Mouse (Mus musculus) heart, adult 2 months (tissue): ENCODE results near the gene Tomm70a. TPM values are rescaled to one million over a fixed set of nuclear protein-coding genes. Genes with fewer than 3 reads are reported as not detected.

Experiments used
- DNase-seq, 2 experiments: peaks; one replicate each; pipeline ENCODE4 v3.0.0; 2021
- H3K27ac ChIP-seq: fragments of 200-600 bp; 2 replicates; pipeline ENCODE4 v1.8.1; 2022
- H3K27me3 ChIP-seq: fragments of 200-500 bp; 2 replicates; pipeline ENCODE4 v1.6.1; 2012; ENCODE audit warnings: mild to moderate bottlenecking, low read length, inconsistent platforms, mixed read lengths; ENCODE audit not compliant: control insufficient read depth, insufficient read depth
- H3K36me3 ChIP-seq: fragments of 200-500 bp; 2 replicates; pipeline ENCODE4 v1.6.1; 2012; ENCODE audit warnings: low read length, inconsistent platforms; ENCODE audit not compliant: control insufficient read depth, insufficient read depth
- H3K4me1 ChIP-seq: fragments of 200-500 bp; 2 replicates; pipeline ENCODE4 v1.6.1; 2011; ENCODE audit warnings: low read length; ENCODE audit not compliant: control insufficient read depth, insufficient read depth
- H3K4me3 ChIP-seq: fragments of 200-600 bp; 2 replicates; pipeline ENCODE4 v1.8.1; 2022
- H3K79me2 ChIP-seq: fragments of 200-500 bp; replicated peaks from 2 replicates; pipeline ENCODE4 v1.6.1; 2012; ENCODE audit warnings: mild to moderate bottlenecking, inconsistent platforms, low read length, moderate library complexity, mixed read lengths; ENCODE audit not compliant: control insufficient read depth, insufficient read depth
- H3K9ac ChIP-seq: fragments of 200-500 bp; 2 replicates; pipeline ENCODE4 v1.6.1; 2012; ENCODE audit warnings: low read depth, mild to moderate bottlenecking, control low read depth, inconsistent platforms, low read length, mixed read lengths
- CTCF ChIP-seq: fragments of 200-600 bp; IDR thresholded peaks from 2 replicates; pipeline ENCODE4 v1.8.1; 2022; ENCODE audit warnings: antibody characterized with exemption, mild to moderate bottlenecking, moderate library complexity
- EP300 ChIP-seq: fragments of 200-500 bp; IDR thresholded peaks from 2 replicates; pipeline ENCODE4 v1.6.1; 2011; ENCODE audit warnings: low read depth, low read length, control low read depth; ENCODE audit not compliant: insufficient read depth
- POLR2A ChIP-seq: fragments of 200-500 bp; IDR thresholded peaks from 2 replicates; pipeline ENCODE4 v1.6.1; 2011; ENCODE audit warnings: mild to moderate bottlenecking, low read depth, low read length, control low read depth; ENCODE audit not compliant: insufficient read depth
- WGBS: fragments of 180-500 bp; shearing (Covaris S2); methylation state at CpG from one replicate; pipeline ENCODE4 v1.1.7; 2018; 5-methylcytosine and 5-hydroxymethylcytosine counted together
- intact Hi-C: fragments of 180-260 bp; cut with DNase I; formaldehyde crosslinking; loops from one replicate; pipeline ENCODE4 v1.15.1; 2025
- polyA plus RNA-seq: library from polyadenylated mRNA; depleted of rRNA; stranded (reverse); fragments of >200 nt; gene quantifications from 2 replicates; pipeline ENCODE4 v1.2.3, GENCODE M21; 2012
- total RNA-seq, 2 experiments: library from RNA; stranded (reverse); gene quantifications; 2 replicates each; pipeline ENCODE4 v1.2.3; 2021

Gene Tomm70a
- total and polyA plus RNA-seq, 3 experiments, result 10.6 to 44.1 (median 41.8) TPM

DNA sequence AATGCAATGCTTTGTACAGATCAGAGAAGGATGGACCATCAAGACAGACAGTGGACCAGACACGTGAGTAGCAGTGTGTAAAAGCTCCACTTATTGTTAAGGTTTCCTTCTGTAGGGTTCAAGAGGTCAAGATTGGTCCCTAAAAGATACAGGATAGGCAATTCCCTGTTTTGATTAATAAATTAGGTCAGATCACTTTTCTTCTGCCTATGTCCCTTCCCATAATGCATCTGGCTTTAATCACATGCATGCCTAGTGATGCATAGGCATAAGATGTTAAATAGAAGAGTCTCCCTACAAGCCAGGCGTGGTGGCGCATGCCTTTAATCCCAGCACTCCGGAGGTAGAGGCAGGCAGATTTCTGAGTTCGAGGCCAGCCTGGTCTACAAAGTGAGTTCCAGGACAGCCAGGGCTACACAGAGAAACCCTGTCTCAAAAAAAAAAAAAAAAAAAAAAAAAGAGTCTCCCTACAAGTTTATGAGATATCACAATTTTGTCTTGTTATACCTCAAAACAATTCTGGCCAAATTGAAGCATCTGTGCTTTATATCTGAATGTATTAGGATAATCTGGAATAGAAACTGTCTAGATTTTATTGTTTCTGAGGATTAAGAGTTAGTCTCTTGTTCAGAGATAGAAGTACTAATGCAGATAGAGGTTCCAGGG, 21.8 kb upstream of the Tomm70a start:
- no peaks in the 10 kb centered on the region; the same call in 1 of the 2 replicates for H3K27me3 ChIP-seq
- H3K4me3 ChIP-seq, result no peak overlapping the region
- no peak overlapping the region for H3K27ac ChIP-seq
- no peaks in the 10 kb centered on the region for H3K79me2 ChIP-seq
- TF ChIP-seq CTCF (no peak), POLR2A (no peak), EP300 (no peak)
- intact Hi-C loops, result no loop called here
- 72% methylated on average over 5 of the region's 5 CpGs for WGBS
- no peak for DNase-seq
- H3K9ac ChIP-seq, result no peak overlapping the region
- H3K4me1 ChIP-seq, result no peaks in the 10 kb centered on the region
- no peaks in the 10 kb centered on the region for H3K36me3 ChIP-seq

- H3K27ac ChIP-seq, result no peak overlapping the region
- no peak overlapping the region for H3K9ac ChIP-seq
- H3K4me3 ChIP-seq, result no peak overlapping the region
- no peak for DNase-seq
- H3K27me3 ChIP-seq, result no peaks in the 10 kb centered on the region; the same call in 1 of the 2 replicates
- H3K4me1 ChIP-seq, result no peaks in the 10 kb centered on the region
- 73% methylated on average over 1 of the region's 1 CpGs for WGBS
- intact Hi-C loops, result no loop called here
- TF ChIP-seq EP300 (no peak), POLR2A (no peak), CTCF (no peak)
- no peaks in the 10 kb centered on the region for H3K79me2 ChIP-seq
- no peaks in the 10 kb centered on the region for H3K36me3 ChIP-seq
Observed at GRCm38 (mm10) chr16:57101174-57101573, 20.3 kb upstream of the Tomm70a start.

GRCm38 (mm10) chr16:57106185-57106960, 15.1 kb upstream of the Tomm70a start:
- Histone ChIP-seq H3K36me3 (no peaks in the 10 kb centered on the region), H3K9ac (no peak overlapping the region), H3K4me1 (no peaks in the 10 kb centered on the region), H3K27me3 (no peaks in the 10 kb centered on the region; the same call in 1 of the 2 replicates), H3K4me3 (no peak overlapping the region), H3K27ac (no peak overlapping the region), H3K79me2 (no peaks in the 10 kb centered on the region)
- WGBS, result 64% methylated on average over 5 of the region's 5 CpGs
- intact Hi-C loops, result no loop called here
- no peak for DNase-seq
- TF ChIP-seq CTCF (no peak), EP300 (no peak), POLR2A (no peak)

DNA sequence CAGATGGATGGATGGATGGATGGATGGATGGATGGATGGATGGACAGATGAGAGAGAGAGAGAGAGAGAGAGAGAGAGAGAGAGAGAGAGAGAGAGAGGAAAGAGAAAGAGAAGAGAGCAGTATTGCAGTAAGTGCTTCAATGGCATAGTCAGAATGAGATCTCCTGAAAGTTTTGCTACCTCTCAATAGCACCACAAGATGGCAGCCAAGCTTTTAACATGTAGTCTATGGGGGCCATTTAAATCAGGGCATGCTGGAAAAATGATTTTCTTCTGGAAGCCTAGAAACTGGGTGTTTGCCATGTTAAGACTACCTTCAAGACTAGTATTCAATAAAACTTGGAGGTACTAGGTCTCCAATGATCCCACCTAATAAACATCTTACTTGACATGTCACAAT, 5.4 kb upstream of the Tomm70a start:
- Histone ChIP-seq H3K4me1 (no peaks in the 10 kb centered on the region; the same call in 1 of the 2 replicates), H3K27me3 (no peaks in the 10 kb centered on the region), H3K9ac (no peak overlapping the region), H3K79me2 (no peaks in the 10 kb centered on the region), H3K36me3 (no peaks in the 10 kb centered on the region), H3K27ac (no peak overlapping the region), H3K4me3 (no peak overlapping the region)
- intact Hi-C loops, result no loop called here
- TF ChIP-seq POLR2A, result no peak
- TF ChIP-seq EP300, result no peak
- peak; percentile 49 for TF ChIP-seq CTCF
- no peak for DNase-seq

- no peak overlapping the region for H3K9ac ChIP-seq
- TF ChIP-seq EP300 (no peak), POLR2A (no peak), CTCF (no peak)
- H3K27me3 ChIP-seq, result no peaks in the 10 kb centered on the region
- H3K36me3 ChIP-seq, result no peaks in the 10 kb centered on the region
- no peaks in the 10 kb centered on the region; the same call in 1 of the 2 replicates for H3K4me1 ChIP-seq
- H3K27ac ChIP-seq, result no peak overlapping the region
- WGBS, result 77% methylated on average over 2 of the region's 2 CpGs
- no peak for DNase-seq
- 0 out of 2 replicates have a peak, but pooled peaks cover 3% of the 10 kb centered on the region for H3K79me2 ChIP-seq
- H3K4me3 ChIP-seq, result no peak overlapping the region
- intact Hi-C loops, result no loop called here
Observed at GRCm38 (mm10) chr16:57117562-57117961, 3.9 kb upstream of the Tomm70a start.

DNA sequence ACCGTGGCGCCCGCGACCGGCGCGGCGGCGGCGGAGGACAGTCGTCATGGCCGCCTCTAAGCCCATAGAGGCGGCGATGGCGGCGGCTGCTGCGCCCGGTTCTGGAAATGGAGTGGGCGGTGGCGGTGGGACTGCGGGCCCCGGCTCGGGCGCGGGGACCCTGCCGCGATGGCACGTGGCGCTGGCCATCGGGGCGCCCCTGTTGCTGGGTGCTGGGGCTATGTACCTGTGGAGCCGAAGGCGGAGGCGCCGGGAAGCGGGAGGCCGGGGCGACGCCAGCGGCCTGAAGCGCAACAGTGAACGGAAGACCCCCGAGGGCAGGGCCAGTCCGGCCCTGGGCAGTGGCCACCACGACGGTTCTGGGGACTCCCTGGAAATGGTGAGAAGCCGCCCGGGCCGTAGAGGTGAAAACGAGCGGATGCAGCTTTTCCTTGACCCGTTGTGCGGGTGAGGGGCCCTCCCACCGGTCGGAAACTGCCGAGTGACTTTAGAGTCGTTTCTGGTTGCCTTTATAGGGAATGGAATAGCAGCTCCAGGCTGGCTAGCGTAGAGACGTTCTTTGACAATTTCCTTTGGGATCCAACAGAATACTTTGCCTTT, 413 bp downstream of the Tomm70a start:
- intact Hi-C loops, result loop anchor here (1.0 to 10.0 kb wide), 3 partner anchors 44 to 483 kb away; partner anchors contain the start of genes Cmss1 and Tbc1d23
- Histone ChIP-seq H3K27me3 (no peaks in the 10 kb centered on the region), H3K9ac (peak overlapping the region; percentile 85), H3K79me2 (0 out of 2 replicates have a peak, but pooled peaks cover 3% of the 10 kb centered on the region), H3K4me3 (peak overlapping the region; percentile 99), H3K4me1 (peaks cover 1% of the 10 kb centered on the region), H3K36me3 (peaks cover 10% of the 10 kb centered on the region), H3K27ac (peak overlapping the region; percentile 95)
- under 1% methylated on average over 59 of the region's 59 CpGs for WGBS
- DNase-seq, result no peak
- TF ChIP-seq POLR2A, result no peak
- TF ChIP-seq EP300, result no peak
- TF ChIP-seq CTCF, result no peak
